Mouse (Mus musculus) midbrain, embryonic 11.5 days (tissue): ENCODE data around the gene Golga2. TPM values are rescaled to one million over a fixed set of nuclear protein-coding genes. Genes with fewer than 3 reads are reported as not detected.

ENCODE experiments used
- ATAC-seq: fragments of 200-750 bp; cut with Nextera tagmentation; 2 replicates; pipeline ENCODE4 v1.8.0; 2017; ENCODE audit warnings: moderate TSS enrichment, moderate library complexity; ENCODE audit not compliant: low FRiP score
- DNase-seq: peaks from one replicate; pipeline ENCODE4 v3.0.0; 2015; ENCODE audit warnings: low spot score; ENCODE audit errors: missing footprints
- H3K27ac ChIP-seq: fragments of 300-500 bp; sonication (generic); 2 replicates; pipeline ENCODE4 v1.5.1; 2014; ENCODE audit warnings: low read depth, low read length
- H3K27me3 ChIP-seq: fragments of 300-500 bp; sonication (generic); 2 replicates; pipeline ENCODE4 v1.6.1; 2014; ENCODE audit warnings: mild to moderate bottlenecking, low read length, moderate library complexity, mixed read lengths; ENCODE audit not compliant: control insufficient read depth, insufficient read depth
- H3K36me3 ChIP-seq: fragments of 300-500 bp; sonication (generic); 2 replicates; pipeline ENCODE4 v1.6.1; 2014; ENCODE audit warnings: mild to moderate bottlenecking, low read length, moderate library complexity, mixed read lengths; ENCODE audit not compliant: control insufficient read depth, insufficient read depth
- H3K4me1 ChIP-seq: fragments of 300-500 bp; sonication (generic); 2 replicates; pipeline ENCODE4 v1.6.1; 2014; ENCODE audit warnings: low read length; ENCODE audit not compliant: control insufficient read depth, insufficient read depth
- H3K4me2 ChIP-seq: fragments of 300-500 bp; sonication (generic); 2 replicates; pipeline ENCODE4 v1.6.1; 2014; ENCODE audit warnings: mild to moderate bottlenecking, moderate library complexity
- H3K4me3 ChIP-seq: fragments of 300-500 bp; sonication (generic); 2 replicates; pipeline ENCODE4 v1.5.1; 2014; ENCODE audit warnings: low read depth, low read length
- H3K9ac ChIP-seq: fragments of 300-500 bp; sonication (generic); 2 replicates; pipeline ENCODE4 v1.6.1; 2014; ENCODE audit warnings: low read length
- H3K9me3 ChIP-seq: fragments of 300-500 bp; sonication (generic); 2 replicates; pipeline ENCODE4 v1.6.1; 2016; ENCODE audit warnings: low read length; ENCODE audit not compliant: control insufficient read depth
- WGBS: fragments of 180-500 bp; shearing (Covaris S2); extraction: QIAGEN DNeasy Blood & Tissue Kit; methylation state at CpG from one replicate; pipeline ENCODE4 v1.1.7; 2014; 5-methylcytosine and 5-hydroxymethylcytosine counted together
- polyA plus RNA-seq: library from polyadenylated mRNA; unstranded; fragments of >200 nt; fragmentation: Nextera tagmentation; extraction: Ambion mirVana; gene quantifications from 2 replicates; pipeline ENCODE4 v1.2.1, GENCODE M21; 2014

The Golga2 gene
- polyA plus RNA-seq, 1 experiment from 2014 or later, result 16.7 TPM

- 80% methylated on average over 10 of the region's 10 CpGs for WGBS
- no peak for DNase-seq
- no peaks in the 10 kb centered on the region for H3K4me1 ChIP-seq
- no peaks in the 10 kb centered on the region for H3K36me3 ChIP-seq
- H3K4me2 ChIP-seq, result no peak overlapping the region
- no peak for ATAC-seq
- no peak overlapping the region for H3K4me3 ChIP-seq
- no peak overlapping the region for H3K9ac ChIP-seq
- H3K9me3 ChIP-seq, result no peaks in the 10 kb centered on the region
- no peaks in the 10 kb centered on the region for H3K27me3 ChIP-seq
- H3K27ac ChIP-seq, result no peak overlapping the region
These were observed 56.9 kb downstream of the Golga2 start for GRCm38 (mm10) chr2:32344056-32344455.

- DNase-seq, result no peak
- no peaks in the 10 kb centered on the region for H3K4me1 ChIP-seq
- no peaks in the 10 kb centered on the region for H3K36me3 ChIP-seq
- H3K4me2 ChIP-seq, result no peak overlapping the region
- H3K4me3 ChIP-seq, result no peak overlapping the region
- WGBS, result 68% methylated on average over 14 of the region's 14 CpGs
- H3K9me3 ChIP-seq, result no peaks in the 10 kb centered on the region
- no peak for ATAC-seq
- no peak overlapping the region for H3K27ac ChIP-seq
- no peaks in the 10 kb centered on the region for H3K27me3 ChIP-seq
- H3K9ac ChIP-seq, result no peak overlapping the region
These were observed 57.6 kb downstream of the Golga2 start for GRCm38 (mm10) chr2:32344598-32345321.

- H3K4me3 ChIP-seq, result no peak overlapping the region
- WGBS, result 85% methylated on average over 6 of the region's 6 CpGs
- ATAC-seq (no peak), DNase-seq (no peak)
- H3K4me2 ChIP-seq, result no peak overlapping the region
- H3K27ac ChIP-seq, result no peak overlapping the region
- no peak overlapping the region for H3K9ac ChIP-seq
- no peaks in the 10 kb centered on the region for H3K36me3 ChIP-seq
- H3K9me3 ChIP-seq, result no peaks in the 10 kb centered on the region
- peaks cover 4% of the 10 kb centered on the region; the same call in 1 of the 2 replicates for H3K27me3 ChIP-seq
- H3K4me1 ChIP-seq, result peaks cover 3% of the 10 kb centered on the region; the same call in 1 of the 2 replicates
These were observed 59.8 kb downstream of the Golga2 start for GRCm38 (mm10) chr2:32347019-32347418.

- WGBS, result 84% methylated on average over 11 of the region's 11 CpGs
- no peak for ATAC-seq
- H3K36me3 ChIP-seq, result no peaks in the 10 kb centered on the region
- no peak overlapping the region for H3K27ac ChIP-seq
- H3K9ac ChIP-seq, result no peak overlapping the region
- peaks cover 7% of the 10 kb centered on the region; the same call in 1 of the 2 replicates for H3K27me3 ChIP-seq
- no peak for DNase-seq
- peaks cover 10% of the 10 kb centered on the region for H3K4me1 ChIP-seq
- no peak overlapping the region for H3K4me2 ChIP-seq
- no peak overlapping the region for H3K4me3 ChIP-seq
- H3K9me3 ChIP-seq, result no peaks in the 10 kb centered on the region
These were observed 61.1 kb downstream of the Golga2 start for GRCm38 (mm10) chr2:32348311-32348710.

- Histone ChIP-seq H3K4me2 (no peak overlapping the region), H3K4me3 (no peak overlapping the region), H3K27me3 (peaks cover 7% of the 10 kb centered on the region; the same call in 1 of the 2 replicates), H3K9ac (no peak overlapping the region), H3K9me3 (no peaks in the 10 kb centered on the region), H3K4me1 (peaks cover 10% of the 10 kb centered on the region), H3K27ac (no peak overlapping the region), H3K36me3 (no peaks in the 10 kb centered on the region)
- DNase-seq, result no peak
- 72% methylated on average over 8 of the region's 8 CpGs for WGBS
- no peak for ATAC-seq
These were observed 62.6 kb downstream of the Golga2 start for GRCm38 (mm10) chr2:32349625-32350255.

GRCm38 (mm10) chr2:32350471-32351051, 63.4 kb downstream of the Golga2 start:
- Histone ChIP-seq H3K9me3 (no peaks in the 10 kb centered on the region), H3K27ac (no peak overlapping the region), H3K4me3 (no peak overlapping the region), H3K4me1 (peaks cover 10% of the 10 kb centered on the region), H3K9ac (no peak overlapping the region), H3K36me3 (no peaks in the 10 kb centered on the region), H3K27me3 (peaks cover 7% of the 10 kb centered on the region; the same call in 1 of the 2 replicates), H3K4me2 (no peak overlapping the region)
- 57% methylated on average over 13 of the region's 13 CpGs for WGBS
- DNase-seq (no peak), ATAC-seq (no peak)

- H3K9me3 ChIP-seq, result no peaks in the 10 kb centered on the region
- no peak for ATAC-seq
These were observed 64.3 kb downstream of the Golga2 start for GRCm38 (mm10) chr2:32351471-32351961.

GRCm38 (mm10) chr2:32352151-32353006, 65.2 kb downstream of the Golga2 start, which contains the start of gene Ciz1:
Gene Ciz1 (plus strand): TSS chr2:32352327.
- H3K27ac ChIP-seq, result peak within 1 kb of the TSS; percentile 53
- H3K9ac ChIP-seq, result peak within 1 kb of the TSS; percentile 71
- H3K27me3 ChIP-seq, result peaks cover 7% of the 10 kb centered on the region; the same call in 1 of the 2 replicates
- H3K4me3 ChIP-seq, result peak within 1 kb of the TSS; percentile 57
- H3K4me1 ChIP-seq, result peaks cover 10% of the 10 kb centered on the region
- H3K36me3 ChIP-seq, result no peaks in the 10 kb centered on the region
- H3K4me2 ChIP-seq, result peak within 1 kb of the TSS; percentile 96
- DNase-seq, result peak; percentile 92
- peak; percentile 67 for ATAC-seq
- H3K9me3 ChIP-seq, result no peaks in the 10 kb centered on the region
- WGBS, result under 1% methylated on average over 40 of the region's 52 CpGs

More at GRCm38 (mm10) chr2:32351471-32351961, 64.3 kb downstream of the Golga2 start:
- Histone ChIP-seq H3K27ac (peak overlapping the region; percentile 53; the same call in 1 of the 2 replicates), H3K9ac (peak overlapping the region; percentile 71; the same call in 1 of the 2 replicates), H3K27me3 (peaks cover 7% of the 10 kb centered on the region; the same call in 1 of the 2 replicates), H3K36me3 (no peaks in the 10 kb centered on the region), H3K4me3 (peak overlapping the region; percentile 57), H3K4me2 (peak overlapping the region; percentile 96), H3K4me1 (peaks cover 10% of the 10 kb centered on the region)
- WGBS, result 59% methylated on average over 9 of the region's 9 CpGs
- DNase-seq, result no peak
